Mouse (Mus musculus) heart, postnatal 10 days (tissue): ENCODE measurements around the gene Cmklr1. TPM values are rescaled to one million over a fixed set of nuclear protein-coding genes. Genes with fewer than 3 reads are reported as not detected.

Source experiments
- DNase-seq, 2 experiments: peaks; one replicate each; pipeline ENCODE4 v3.0.0; 2021
- intact Hi-C: fragments of 180-260 bp; cut with DNase I; formaldehyde crosslinking; loops from one replicate; pipeline ENCODE4 v1.15.1; 2025
- total RNA-seq, 2 experiments: library from RNA; stranded (reverse); gene quantifications; 2 replicates each; pipeline ENCODE4 v1.2.3; 2021

Gene Cmklr1
- total RNA-seq, result 10 to 100 TPM; 20.8 to 22.5 TPM

DNA sequence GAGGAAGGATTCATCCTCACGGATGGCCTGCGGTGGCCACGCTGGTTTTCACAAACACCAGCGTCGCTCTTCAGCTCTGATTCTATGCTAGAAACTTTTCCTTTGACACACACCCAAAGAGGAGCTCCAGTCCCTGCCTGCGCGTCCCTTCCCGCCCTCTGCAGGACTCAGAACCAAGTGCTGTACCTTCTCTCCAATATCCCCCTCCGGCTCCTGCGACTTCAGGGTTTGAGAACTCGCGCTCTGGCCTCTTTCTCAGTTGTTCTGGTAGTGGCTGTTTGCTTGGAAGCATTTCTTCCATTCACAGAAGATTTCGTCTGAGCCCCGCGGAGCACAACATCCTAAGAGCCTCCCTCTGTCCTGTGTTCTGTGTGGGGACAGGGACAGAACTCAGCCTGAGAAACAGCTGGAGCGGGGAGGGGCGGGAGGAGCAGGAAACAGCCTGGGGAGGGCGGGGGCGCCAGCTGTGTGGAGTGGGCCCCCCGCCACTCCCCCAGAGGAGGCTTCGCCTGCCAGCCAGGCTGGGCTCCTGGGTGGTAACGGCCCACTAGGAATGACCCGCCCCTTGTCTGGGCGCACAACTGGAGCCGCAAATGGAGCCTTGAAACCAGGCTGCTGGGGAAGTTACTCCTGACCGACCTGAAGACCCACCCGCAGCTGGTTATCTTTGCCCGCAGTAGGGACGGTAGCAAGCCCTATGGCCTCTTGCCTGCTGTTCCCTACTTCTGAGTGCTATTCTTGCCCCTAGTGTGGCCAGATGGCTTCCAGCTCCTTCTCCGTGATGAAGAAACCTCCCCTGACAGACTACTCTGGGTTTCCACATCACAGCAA lies at the start of gene Cmklr1:
Gene Cmklr1, minus strand, starts transcription at position 392 of the 831 bp plus-strand sequence.
- DNase-seq, result peak; percentile 71 to 76
- intact Hi-C loops, result no loop called here

- DNase-seq, result no peak
- intact Hi-C loops, result no loop called here
These were observed 44.2 kb upstream of the Cmklr1 start for GRCm38 (mm10) chr5:113694415-113694814.

DNA sequence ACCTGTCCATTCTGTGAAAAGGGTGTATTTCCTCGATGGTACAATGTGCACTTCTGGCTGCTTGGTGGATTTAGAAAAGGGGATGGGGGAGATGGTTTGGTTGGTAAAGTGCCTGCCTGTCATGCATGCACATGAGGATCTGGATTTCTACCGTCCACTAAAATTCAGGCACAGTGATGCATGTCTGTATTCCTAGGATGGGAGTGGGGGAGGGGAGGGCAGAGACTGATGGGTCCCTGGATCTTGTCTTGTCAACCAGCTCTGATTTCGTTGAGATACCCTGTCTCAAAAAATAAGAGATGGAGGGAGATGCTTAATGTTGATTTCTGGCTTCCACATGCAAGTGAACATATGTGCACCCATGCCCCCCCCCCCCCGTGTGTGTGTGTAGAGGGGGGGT lies 43.8 kb upstream of the Cmklr1 start:
- no peak for DNase-seq
- intact Hi-C loops, result no loop called here

DNA sequence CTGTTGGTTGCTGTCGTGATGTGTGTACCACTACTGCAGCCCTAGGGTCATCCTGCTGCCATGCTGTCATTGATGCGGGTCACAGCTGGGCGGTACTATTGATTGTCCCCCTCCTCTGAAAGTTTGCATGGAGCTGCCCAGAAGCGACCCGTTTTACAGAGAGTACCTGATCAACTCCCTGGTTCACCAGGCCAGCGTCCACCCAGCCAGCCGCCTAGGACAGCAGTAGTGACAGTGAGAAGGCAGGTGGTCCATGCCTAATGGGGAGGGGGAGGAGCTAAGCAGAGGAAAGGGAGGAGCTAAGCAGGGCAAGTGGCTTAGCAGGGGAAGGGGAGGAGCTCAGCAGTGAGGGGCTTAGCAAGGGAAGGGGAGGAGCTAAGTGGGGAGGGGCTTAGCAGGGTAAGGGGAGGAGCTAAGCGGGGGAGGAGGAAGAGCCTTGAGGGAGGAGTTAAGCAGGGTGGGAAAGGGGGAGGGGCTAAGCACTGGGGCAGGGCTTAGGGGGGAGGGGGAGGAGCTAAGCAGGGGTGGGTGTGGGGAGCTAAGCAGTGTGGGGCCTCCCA lies 43.0 kb upstream of the Cmklr1 start:
- intact Hi-C loops, result no loop called here

DNA sequence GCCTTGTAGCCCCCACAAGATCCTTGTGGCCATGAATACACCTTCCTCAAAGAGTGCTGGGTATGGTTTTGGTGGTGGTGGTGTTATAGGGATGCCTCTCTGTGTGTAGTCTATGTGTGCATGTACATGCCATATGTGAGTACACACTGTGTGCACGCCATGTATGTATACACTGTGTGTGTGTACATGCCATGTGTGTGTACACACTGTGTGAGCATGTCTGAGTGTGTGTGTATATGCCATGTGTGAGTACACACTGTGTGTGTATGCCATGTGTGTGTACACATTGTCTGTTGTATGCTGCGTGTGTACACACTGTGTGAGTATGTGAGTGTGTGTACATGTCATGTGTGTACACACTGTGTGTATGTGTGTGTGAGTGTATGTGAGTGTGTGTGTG lies 40.6 kb upstream of the Cmklr1 start:
- intact Hi-C loops, result no loop called here
- DNase-seq, result no peak

More for the DNA sequence above, 43.0 kb upstream of the Cmklr1 start:
- no peak for DNase-seq

DNA sequence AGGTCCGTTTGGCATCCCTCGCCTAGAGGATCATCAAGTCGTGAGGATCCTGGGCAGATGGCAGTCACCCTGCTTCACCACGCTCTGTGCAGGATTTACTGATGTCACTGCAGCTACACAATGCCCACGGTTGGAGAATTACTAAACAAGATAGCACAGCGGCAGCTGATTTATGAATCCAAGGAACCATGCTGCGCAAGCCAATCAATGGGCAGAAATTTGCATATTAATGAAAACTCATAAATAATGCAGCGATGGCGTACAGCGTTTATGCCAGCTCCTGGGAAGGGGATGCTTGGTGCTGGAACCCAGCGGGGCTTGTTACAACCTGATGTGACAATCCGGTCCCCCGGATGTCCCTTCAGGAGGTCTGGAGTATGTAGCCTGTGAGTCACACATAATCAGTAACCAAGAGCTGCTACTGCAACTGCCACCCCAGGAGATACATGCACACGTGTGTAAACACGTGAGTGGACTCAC lies 39.9 kb upstream of the Cmklr1 start:
- DNase-seq, result no peak
- intact Hi-C loops, result no loop called here

DNA sequence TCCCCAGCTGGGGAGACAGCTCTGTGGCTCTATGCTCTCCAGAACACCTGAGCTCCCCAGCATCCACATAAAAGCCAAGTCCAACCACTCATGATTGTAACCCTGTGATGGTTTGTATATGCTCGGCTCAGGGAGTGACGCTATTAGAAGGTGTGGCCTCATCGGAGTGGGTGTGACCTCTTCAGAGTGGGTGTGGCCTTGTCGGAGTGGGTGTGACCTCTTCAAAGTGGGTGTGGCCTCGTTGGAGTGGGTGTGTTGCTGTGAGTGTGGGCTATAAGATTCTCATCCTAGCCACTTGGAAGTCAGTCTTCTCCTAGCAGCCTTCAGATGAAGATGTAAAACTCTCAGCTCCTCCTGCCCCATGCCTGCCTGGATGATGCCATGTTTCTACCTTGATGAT lies 37.3 kb upstream of the Cmklr1 start:
- intact Hi-C loops, result no loop called here
- DNase-seq, result no peak

- intact Hi-C loops, result no loop called here
- no peak for DNase-seq
These were observed 35.2 kb upstream of the Cmklr1 start for GRCm38 (mm10) chr5:113685471-113685870.

DNA sequence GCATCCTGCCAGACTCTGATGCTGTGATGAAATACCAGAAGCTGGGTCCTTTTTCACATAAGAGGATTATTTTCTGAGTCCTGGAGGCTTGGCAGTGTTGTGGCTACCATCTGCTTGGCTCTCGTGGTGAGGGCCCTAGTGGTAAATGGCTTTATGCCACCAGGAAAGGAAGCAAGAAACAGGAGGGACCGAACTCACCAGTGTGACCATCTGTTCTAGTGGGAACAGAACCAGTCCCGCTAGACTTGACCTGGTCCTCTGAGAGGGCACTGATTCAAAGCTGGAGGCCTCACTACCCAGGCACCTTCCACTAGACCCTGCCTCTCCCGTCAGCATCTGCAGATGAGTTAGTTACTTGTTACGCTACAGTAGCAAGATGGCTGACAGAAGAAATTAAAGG lies 33.0 kb upstream of the Cmklr1 start:
- DNase-seq, result no peak
- intact Hi-C loops, result no loop called here

DNA sequence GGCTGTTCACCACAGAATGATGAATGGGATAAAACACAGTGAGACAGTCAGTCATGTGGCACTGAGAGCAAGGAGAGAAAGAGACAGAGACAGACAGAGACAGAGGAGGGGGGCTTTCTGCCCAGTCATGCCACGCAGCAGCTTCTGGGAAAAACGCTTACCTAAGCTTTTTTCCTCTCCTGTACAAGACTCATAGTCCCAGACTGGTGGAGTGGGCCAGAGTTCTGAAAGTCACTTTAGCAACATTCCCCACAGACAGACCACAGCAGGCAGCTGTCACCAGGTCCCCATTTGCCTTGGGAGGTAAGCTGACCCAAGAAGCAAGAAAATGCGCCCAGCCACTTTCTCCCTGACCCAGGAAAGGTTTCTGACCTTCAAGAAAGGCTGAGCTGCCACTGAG lies 32.2 kb upstream of the Cmklr1 start:
- no peak for DNase-seq
- intact Hi-C loops, result no loop called here

- no peak for DNase-seq
- intact Hi-C loops, result no loop called here
These were observed 31.0 kb upstream of the Cmklr1 start for GRCm38 (mm10) chr5:113681219-113681618.

GRCm38 (mm10) chr5:113679509-113679908 lies 29.3 kb upstream of the Cmklr1 start:
- no peak for DNase-seq
- intact Hi-C loops, result no loop called here

GRCm38 (mm10) chr5:113678743-113679452 lies 28.7 kb upstream of the Cmklr1 start:
- DNase-seq, result no peak
- intact Hi-C loops, result no loop called here

GRCm38 (mm10) chr5:113677541-113677940 lies 27.3 kb upstream of the Cmklr1 start:
- intact Hi-C loops, result no loop called here
- no peak for DNase-seq

GRCm38 (mm10) chr5:113674851-113675250 lies 24.6 kb upstream of the Cmklr1 start:
- intact Hi-C loops, result no loop called here

DNA sequence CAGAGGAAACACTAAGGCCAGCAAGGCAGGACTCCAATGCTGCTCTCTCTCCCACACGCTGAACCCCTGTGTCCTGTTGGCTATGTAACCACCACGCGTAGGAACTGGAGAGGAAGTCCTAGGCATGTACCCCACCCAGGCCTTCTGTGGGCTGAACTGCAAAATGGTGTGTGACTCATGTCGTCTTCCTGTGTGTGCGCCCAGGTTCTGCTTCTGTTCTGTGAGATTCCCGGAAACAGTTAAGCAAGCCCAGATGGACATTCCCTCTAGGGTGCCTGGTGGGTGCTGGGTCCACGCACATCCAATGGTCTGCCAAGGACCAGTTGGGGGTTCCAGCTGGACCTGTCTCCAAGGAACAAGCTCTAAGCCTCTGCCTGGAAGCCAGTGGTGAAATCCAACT lies 22.2 kb upstream of the Cmklr1 start:
- DNase-seq, result peak; percentile 54
- intact Hi-C loops, result no loop called here

More at GRCm38 (mm10) chr5:113674851-113675250, 24.6 kb upstream of the Cmklr1 start:
- no peak for DNase-seq

- DNase-seq, result no peak
- intact Hi-C loops, result no loop called here
These were observed 20.4 kb upstream of the Cmklr1 start for GRCm38 (mm10) chr5:113670597-113670996.

DNA sequence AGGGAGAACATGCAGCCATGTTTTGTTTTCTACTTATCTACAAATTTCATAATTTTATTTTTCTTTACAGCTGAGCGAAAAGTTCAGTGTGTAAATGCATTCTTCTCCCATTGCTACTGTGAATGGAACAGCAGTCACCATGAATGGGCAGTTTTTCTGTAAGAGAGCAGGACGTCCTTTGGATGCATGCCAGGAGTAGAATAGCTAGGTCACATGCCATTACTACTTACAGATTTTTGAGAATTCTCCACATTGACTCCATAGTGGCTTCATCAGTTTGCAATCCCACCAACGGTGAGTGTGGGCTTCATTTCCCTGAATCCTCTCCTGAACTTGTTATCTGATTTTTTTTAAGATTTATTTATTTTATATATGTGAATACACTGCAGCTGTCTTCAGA lies 19.9 kb upstream of the Cmklr1 start:
- no peak for DNase-seq
- intact Hi-C loops, result no loop called here

DNA sequence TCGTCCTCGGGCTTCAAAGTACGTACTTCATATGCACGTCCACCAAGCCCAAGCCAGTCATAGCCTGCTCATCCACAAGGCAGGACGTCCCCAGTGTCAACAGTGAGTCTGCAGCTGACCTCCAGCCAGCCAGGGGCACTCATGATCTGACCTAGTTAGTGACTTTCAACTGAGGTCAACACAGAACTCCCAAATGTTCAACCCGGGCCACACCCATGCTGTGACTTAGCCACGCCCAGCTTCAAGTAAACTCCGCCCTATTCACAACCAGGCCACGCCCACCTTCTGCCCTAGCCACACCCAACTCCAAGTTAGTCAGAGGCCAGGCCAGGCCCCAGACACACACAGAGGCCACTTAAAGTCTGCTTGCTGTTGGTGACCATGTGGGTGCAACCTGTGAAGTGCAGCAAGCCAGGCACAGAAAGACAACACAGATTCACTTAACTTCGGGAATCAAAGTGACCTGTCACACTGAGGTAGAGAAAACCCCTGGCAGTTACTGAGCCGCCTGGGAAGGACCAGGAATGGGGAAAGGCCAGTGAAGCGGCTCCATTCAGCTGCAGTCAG lies 14.5 kb upstream of the Cmklr1 start:
- no peak for DNase-seq
- intact Hi-C loops, result loop anchor here (5.0 kb wide), 3 partner anchors 38 to 192 kb away; partner anchors contain the start of gene 1700069L16Rik

DNA sequence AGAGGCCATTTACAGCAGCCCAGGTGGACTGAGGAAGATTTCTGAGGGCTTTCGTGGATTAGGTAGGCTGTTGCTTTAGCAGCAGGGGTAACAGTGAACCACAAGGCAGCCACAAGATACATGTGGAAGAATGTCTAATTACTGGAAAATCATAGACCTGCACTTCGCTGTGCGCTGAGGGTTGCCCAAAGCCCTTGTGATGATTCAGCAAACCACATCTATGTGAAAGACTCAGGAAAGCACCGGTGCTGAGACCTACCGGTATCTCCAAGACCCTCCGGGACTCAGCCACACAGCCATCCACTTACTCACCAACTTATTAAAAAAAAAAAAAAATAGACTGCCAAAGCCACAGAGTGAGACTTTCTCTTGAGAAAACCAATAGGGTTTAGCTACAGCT lies 13.9 kb upstream of the Cmklr1 start:
- intact Hi-C loops, result loop anchor here (5.0 kb wide), 2 partner anchors 38 to 58 kb away; partner anchors contain the start of gene 1700069L16Rik
- no peak for DNase-seq

DNA sequence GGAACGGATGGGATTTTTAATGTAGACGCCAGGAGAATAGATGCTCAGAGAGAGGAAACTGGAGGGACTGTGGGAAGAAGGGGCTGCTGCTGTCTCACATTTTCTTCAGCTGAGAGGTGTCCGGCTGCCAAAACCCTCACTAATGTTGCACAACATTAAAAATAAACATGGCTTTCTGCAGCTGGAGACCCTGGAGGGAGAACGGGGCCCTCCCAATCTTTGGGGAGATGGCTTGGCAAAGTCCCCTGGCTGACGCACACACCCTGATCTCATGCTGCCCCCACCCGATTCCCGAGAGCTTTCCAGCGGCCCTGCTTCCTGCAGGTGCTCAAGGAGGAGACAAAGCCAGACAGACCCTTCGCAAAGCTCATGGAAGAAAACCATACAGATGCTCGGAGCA lies 10.6 kb upstream of the Cmklr1 start:
- intact Hi-C loops, result loop anchor here (5.0 kb wide), 2 partner anchors 41 to 61 kb away; partner anchors contain the start of gene 1700069L16Rik
- DNase-seq, result peak; percentile 86 to 87
